Mouse (Mus musculus): ENCODE measurements around the gene Sidt1. TPM values are rescaled to one million over a fixed set of nuclear protein-coding genes. Genes with fewer than 3 reads are reported as not detected.

The Sidt1 gene
- polyA plus RNA-seq (2016; fragmentation: Nextera tagmentation; extraction: Ambion mirVana) = 0.37 and 0.45 TPM in 2 replicates

DNA sequence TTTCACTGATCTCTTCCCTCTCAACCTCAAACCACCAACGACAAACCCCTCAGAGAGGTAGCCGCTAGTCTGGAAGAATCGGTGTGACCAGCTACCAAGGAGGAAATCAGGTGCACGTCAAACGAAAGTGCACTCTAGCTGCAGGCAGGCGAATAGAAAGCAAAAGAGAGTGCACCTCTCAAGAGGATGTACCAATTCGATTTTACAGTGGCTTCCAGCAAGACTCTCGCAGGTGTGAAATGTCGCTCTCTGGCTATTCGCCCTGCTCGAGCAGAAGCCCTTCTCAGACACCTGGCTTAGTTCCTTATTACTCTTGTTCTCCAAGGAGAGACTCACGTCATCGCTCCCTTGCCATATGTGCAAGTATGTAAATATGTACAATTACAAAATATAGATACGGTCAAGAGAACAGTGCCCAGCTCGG lies at the start of gene Sidt1:
TSS of gene Sidt1 (minus strand) at position 336 of the 424 bp plus-strand sequence.
- Histone ChIP-seq H3K27me3 (peaks cover 28% of the 10 kb centered on the region), H3K4me1 (peaks cover 9% of the 10 kb centered on the region; the same call in 1 of the 2 replicates), H3K36me3 (no peaks in the 10 kb centered on the region), H3K9me3 (no peaks in the 10 kb centered on the region), H3K9ac (peak within 1 kb of the TSS; percentile 34), H3K27ac (no peak within 1 kb of the TSS), H3K4me3 (peak within 1 kb of the TSS; percentile 50), H3K4me2 (replicated peaks) (peak within 1 kb of the TSS; percentile 97)
- WGBS = 6% methylated on average over 15 of the region's 15 CpGs
- ATAC-seq (ENCODE audit: insufficient number of reproducible peaks, insufficient read depth, low FRiP score, low TSS enrichment) = no peak

DNA sequence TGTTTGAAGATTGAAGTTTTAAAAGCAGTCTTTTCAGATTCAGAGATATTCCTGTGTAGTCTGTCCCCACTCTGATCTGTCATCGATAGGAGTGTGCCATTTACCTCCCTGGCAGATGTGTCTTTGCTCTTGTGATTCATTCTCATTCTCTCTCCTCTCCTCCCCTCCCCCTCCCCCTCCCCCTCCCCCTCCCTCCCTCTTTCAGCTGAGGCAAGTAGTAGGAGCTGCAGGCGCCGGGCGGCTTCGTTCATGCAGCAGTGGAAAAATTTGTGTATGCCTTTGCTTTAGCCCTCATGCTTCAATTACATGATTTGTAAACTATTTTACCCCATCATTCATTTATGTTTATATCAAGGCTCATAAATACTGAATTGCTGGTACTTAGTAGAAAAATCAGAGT lies 48.6 kb upstream of the Sidt1 start:
- H3K9ac ChIP-seq = no peak overlapping the region
- 10% methylated on average over 5 of the region's 5 CpGs for WGBS
- H3K27me3 ChIP-seq = no peaks in the 10 kb centered on the region
- H3K4me2 ChIP-seq (replicated peaks) = no peak overlapping the region
- no peak overlapping the region for H3K4me3 ChIP-seq
- H3K9me3 ChIP-seq = no peaks in the 10 kb centered on the region
- H3K4me1 ChIP-seq = peaks cover 2% of the 10 kb centered on the region; the same call in 1 of the 2 replicates
- no peak overlapping the region for H3K27ac ChIP-seq
- H3K36me3 ChIP-seq = 0 out of 2 replicates have a peak, but pooled peaks cover 10% of the 10 kb centered on the region
- ATAC-seq (ENCODE audit: insufficient number of reproducible peaks, insufficient read depth, low FRiP score, low TSS enrichment) = no peak

DNA sequence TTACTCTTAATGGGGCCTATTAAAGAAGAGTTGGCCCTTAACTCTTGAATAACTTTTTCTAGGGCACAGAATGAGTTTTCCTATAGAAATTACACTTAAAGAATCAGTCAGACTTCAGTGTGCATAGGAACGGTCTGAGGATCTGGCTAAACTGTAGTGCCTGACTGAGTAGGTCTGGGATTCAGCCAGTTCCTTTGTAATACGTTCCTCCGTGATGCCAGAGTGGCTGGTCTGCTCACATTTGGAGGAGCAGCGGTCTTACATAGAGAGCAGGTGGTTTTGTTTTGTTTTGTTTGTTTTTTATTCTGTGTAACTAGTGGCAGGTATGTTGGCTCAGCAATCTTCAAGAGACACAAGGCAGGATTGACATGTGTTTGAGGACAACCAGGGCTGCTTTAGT lies 47.0 kb upstream of the Sidt1 start:
- peaks cover 2% of the 10 kb centered on the region; the same call in 1 of the 2 replicates for H3K4me1 ChIP-seq
- 52% methylated on average over 4 of the region's 4 CpGs for WGBS
- ATAC-seq (ENCODE audit: insufficient number of reproducible peaks, insufficient read depth, low FRiP score, low TSS enrichment) = no peak

DNA sequence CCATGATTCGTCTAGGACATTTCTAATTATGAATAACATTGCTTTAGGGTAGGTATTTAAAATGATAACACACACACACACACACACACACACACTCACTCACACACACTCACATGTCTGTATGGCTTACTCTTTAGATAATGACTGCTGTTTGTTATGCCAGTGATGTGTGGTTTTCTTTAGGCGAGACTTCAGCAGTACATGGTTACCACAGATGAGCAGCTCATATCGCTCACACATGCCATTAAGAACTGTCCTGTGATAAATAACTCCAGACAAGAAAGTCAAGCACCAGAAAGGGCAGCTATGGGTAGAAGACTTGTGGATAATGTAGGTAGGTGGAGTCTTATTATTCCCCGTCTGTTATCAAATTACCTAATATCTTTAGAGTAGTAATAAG lies 42.5 kb upstream of the Sidt1 start:
- Histone ChIP-seq H3K27me3 (no peaks in the 10 kb centered on the region), H3K27ac (no peak overlapping the region), H3K36me3 (0 out of 2 replicates have a peak, but pooled peaks cover 13% of the 10 kb centered on the region), H3K4me3 (no peak overlapping the region), H3K9me3 (no peaks in the 10 kb centered on the region), H3K9ac (no peak overlapping the region), H3K4me1 (no peaks in the 10 kb centered on the region), H3K4me2 (replicated peaks) (no peak overlapping the region)
- WGBS = 87% methylated on average over 4 of the region's 4 CpGs
- ATAC-seq (ENCODE audit: insufficient number of reproducible peaks, insufficient read depth, low FRiP score, low TSS enrichment) = no peak

More for the DNA sequence above, 47.0 kb upstream of the Sidt1 start:
- H3K27ac ChIP-seq = no peak overlapping the region
- H3K9ac ChIP-seq = no peak overlapping the region
- no peak overlapping the region for H3K4me3 ChIP-seq
- no peak overlapping the region for H3K4me2 ChIP-seq (replicated peaks)
- H3K9me3 ChIP-seq = no peaks in the 10 kb centered on the region
- 0 out of 2 replicates have a peak, but pooled peaks cover 10% of the 10 kb centered on the region for H3K36me3 ChIP-seq
- H3K27me3 ChIP-seq = no peaks in the 10 kb centered on the region

DNA sequence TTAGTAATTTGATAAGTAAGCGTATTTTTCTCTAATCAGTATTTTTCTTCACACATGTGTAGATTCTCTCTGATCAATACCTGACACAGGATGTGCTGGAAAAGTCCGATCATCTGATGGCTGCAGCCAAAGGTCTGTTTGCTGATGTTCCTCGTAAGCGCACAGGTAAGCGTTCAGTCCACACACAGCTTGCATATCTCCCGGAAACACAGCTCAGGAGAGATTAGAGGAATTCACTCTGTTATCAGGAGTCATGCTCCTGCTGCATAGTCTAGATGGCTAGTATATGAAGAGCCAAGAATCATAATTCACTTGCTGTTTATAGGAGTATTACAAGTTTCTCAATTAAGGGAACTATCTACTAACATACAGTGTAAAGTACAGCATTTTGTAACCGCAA lies 32.5 kb upstream of the Sidt1 start:
- Histone ChIP-seq H3K27me3 (no peaks in the 10 kb centered on the region), H3K27ac (no peak overlapping the region), H3K36me3 (peaks cover 31% of the 10 kb centered on the region), H3K4me3 (no peak overlapping the region), H3K9me3 (no peaks in the 10 kb centered on the region), H3K4me2 (replicated peaks) (no peak overlapping the region), H3K4me1 (no peaks in the 10 kb centered on the region), H3K9ac (no peak overlapping the region)
- 92% methylated on average over 7 of the region's 7 CpGs for whole genome bisulfite sequencing
- no peak for ATAC-seq (ENCODE audit: insufficient number of reproducible peaks, insufficient read depth, low FRiP score, low TSS enrichment)

DNA sequence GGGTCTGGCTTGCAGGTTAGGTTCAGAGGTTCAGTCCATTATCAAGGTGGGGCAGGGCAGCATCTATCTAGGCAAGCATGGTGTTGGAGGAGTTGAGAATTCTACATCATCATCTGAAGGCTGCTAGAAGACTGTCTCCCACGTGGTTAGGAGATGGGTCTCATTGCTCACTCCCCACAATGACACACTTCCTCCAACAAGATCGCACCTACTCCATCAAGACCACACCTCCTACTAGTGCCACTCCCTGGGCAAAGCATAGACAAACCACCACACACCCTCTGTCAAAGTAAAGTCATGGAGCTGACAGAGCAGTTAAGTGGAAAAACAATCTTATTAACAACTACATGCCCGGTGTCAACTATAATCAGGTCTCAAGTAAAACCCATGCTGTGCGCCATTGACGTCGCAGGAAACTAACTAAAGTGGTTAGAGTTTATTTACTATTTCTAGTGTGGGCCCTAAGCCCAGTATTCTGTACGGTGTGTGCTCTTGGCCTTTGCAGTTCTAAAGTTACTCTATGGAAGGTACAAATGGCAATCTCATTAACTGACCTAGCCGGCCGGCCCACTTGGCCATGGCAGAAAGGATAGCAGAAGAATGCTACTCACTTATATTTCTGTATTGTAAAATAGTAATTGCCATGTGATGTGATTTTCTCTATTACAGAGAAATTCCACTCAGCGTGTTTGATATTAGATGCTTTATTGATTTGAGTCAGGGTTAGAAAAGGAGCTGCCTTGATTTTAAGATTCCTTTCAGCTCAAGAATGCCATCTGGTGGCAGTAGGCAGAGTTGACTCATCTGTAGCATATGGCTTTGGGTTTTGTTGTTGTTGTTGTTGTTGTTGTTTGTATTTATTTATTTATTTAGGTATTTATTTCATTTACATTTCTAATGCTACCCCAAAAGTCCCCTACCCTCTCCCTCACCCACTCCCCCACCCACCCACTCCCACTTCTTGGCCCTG lies 29.2 kb upstream of the Sidt1 start:
- H3K4me3 ChIP-seq = no peak overlapping the region
- H3K36me3 ChIP-seq = peaks cover 21% of the 10 kb centered on the region
- H3K4me2 ChIP-seq (replicated peaks) = no peak overlapping the region
- no peaks in the 10 kb centered on the region for H3K27me3 ChIP-seq
- no peak overlapping the region for H3K9ac ChIP-seq
- no peaks in the 10 kb centered on the region for H3K4me1 ChIP-seq
- no peak for ATAC-seq (ENCODE audit: insufficient number of reproducible peaks, insufficient read depth, low FRiP score, low TSS enrichment)
- H3K9me3 ChIP-seq = no peaks in the 10 kb centered on the region
- WGBS = 85% methylated on average over 10 of the region's 10 CpGs
- no peak overlapping the region for H3K27ac ChIP-seq

DNA sequence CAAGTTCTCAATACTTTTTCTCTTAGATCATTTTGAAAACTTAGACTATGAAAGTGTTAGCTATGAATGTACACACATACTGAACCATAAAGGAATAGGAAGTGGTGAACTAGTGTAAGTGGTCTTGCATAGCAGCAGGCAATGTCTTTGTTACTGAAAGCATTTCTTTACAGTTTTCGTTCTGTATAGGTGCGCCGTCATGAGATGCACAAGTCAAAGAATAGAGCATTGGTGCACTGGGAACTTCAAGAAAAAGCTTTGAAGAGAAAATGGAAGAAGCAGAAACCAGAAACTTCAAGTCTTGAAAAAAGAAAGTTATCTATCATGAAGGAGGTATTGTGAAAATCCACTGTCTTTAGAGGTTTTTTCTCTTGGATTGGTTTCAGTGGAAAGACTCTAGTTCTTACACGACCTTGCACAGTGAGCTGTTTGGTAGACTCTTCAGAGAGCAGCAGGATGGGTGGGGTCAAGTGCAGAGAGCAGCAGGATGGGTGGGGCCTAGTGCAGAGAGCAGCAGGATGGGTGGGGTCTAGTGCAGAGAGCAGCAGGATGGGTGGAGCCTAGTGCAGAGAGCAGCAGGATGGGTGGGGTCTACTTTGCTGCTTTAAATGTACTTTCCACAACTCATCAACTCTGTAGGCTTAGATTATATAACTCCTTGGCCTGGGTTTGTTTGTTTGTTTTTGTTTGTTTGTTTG lies 24.7 kb upstream of the Sidt1 start:
- Histone ChIP-seq H3K9me3 (no peaks in the 10 kb centered on the region), H3K4me2 (replicated peaks) (no peak overlapping the region), H3K27me3 (no peaks in the 10 kb centered on the region), H3K27ac (no peak overlapping the region), H3K9ac (no peak overlapping the region), H3K36me3 (peaks cover 11% of the 10 kb centered on the region), H3K4me1 (no peaks in the 10 kb centered on the region), H3K4me3 (no peak overlapping the region)
- 75% methylated on average over 4 of the region's 4 CpGs for WGBS
- ATAC-seq (ENCODE audit: insufficient number of reproducible peaks, insufficient read depth, low FRiP score, low TSS enrichment) = no peak

DNA sequence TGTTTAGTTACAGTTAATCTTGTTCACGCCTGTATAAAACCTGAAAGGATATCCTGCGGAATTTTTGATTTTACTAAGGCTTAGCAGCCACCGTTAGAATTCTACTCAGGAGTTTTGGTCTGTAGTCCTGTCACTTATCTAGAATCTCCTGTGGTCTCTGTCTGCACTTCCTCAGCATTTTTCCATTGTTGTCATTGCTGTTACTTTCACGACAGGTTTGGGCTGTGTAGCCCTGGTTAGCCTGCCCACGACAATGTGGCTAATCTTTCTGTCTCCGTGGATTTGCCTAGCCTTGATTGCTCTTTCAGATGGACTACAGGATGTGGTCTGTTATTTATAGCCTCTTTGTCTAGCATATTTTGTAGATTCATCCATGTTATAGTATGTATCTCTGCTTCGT lies 23.3 kb upstream of the Sidt1 start:
- Histone ChIP-seq H3K9ac (no peak overlapping the region), H3K36me3 (peaks cover 6% of the 10 kb centered on the region), H3K4me1 (no peaks in the 10 kb centered on the region), H3K4me3 (no peak overlapping the region), H3K4me2 (replicated peaks) (no peak overlapping the region), H3K27ac (no peak overlapping the region), H3K9me3 (no peaks in the 10 kb centered on the region), H3K27me3 (no peaks in the 10 kb centered on the region)
- no peak for ATAC-seq (ENCODE audit: insufficient number of reproducible peaks, insufficient read depth, low FRiP score, low TSS enrichment)
- WGBS = 75% methylated on average over 7 of the region's 7 CpGs

DNA sequence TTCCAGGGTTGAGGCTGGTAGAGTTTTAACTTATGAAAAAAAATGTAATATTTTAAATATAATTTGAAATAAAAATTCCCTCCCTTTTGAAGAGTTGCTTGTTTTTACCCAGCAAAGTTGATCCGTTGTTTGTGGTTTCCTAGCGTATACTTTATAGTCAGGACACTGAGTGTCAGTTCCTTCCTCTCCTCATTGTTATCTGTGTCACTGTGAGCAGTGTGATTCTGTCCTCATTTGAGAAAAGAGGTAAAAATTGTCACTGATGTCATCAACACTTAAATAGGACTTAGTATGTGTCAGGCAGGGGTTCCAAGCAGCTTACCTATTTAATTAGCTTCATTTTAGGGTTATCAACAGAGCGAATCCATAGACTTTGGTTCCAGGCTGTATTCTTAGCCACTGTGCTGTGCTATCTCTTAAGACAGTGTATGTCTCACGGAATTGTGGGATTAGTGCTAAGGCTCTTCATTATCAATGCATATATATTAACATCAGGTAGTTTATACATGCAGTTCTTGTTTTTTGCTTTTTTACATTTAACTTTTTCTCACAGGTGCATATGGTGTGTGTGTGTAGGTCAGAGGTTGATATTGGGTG lies 16.9 kb upstream of the Sidt1 start:
- no peak overlapping the region for H3K27ac ChIP-seq
- no peak overlapping the region for H3K9ac ChIP-seq
- peaks cover 7% of the 10 kb centered on the region; the same call in 1 of the 2 replicates for H3K4me1 ChIP-seq
- no peak overlapping the region for H3K4me2 ChIP-seq (replicated peaks)
- no peak overlapping the region for H3K4me3 ChIP-seq
- H3K27me3 ChIP-seq = no peaks in the 10 kb centered on the region
- H3K36me3 ChIP-seq = no peaks in the 10 kb centered on the region
- no peaks in the 10 kb centered on the region for H3K9me3 ChIP-seq
- no peak for ATAC-seq (ENCODE audit: insufficient number of reproducible peaks, insufficient read depth, low FRiP score, low TSS enrichment)
- 91% methylated on average over 4 of the region's 4 CpGs for WGBS

DNA sequence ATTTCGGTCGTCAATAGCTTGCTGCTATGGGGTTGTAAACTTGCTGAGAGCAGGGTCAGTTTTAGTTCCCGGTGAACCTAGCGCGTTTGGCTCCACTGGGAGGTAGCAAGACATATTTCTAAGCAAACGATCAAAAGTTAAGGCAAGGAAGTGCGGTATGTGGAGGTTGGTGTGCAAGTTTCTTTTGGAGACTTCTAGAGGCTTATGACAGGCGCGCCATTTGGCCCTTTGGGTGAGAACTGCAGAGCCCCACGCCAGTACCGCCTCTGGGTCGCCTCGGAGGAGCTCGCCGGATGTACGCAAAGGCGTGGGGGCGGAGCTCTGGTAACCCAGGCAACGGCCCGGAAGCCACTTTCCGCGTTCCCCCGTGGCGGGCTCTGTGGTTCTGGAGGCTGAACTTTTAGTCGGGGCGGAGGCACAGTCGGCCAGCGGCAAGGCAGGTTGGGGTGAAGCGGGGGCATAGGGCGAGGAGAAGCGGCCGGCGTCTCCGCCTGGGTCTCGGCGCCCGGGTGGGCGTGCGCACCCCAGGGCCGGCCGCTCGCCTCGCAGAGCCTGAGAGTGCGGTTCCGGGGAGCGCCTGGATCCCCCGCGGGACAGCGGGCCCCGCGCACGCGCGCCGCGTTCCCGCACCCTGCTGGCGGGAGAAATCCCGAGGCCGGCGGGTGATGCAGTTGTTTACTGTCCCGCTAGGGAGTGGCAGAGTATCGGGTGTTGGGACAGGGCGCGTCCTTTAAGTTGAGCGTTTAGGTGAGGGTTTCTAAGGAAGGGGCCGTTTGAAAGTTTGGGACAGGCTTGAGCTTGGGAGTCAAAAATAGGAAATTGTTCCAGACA lies 14.3 kb upstream of the Sidt1 start, which contains the start of gene Spice1:
TSS of gene Spice1 (plus strand) at position 51 of the 831 bp plus-strand sequence.
- no peaks in the 10 kb centered on the region for H3K27me3 ChIP-seq
- no peaks in the 10 kb centered on the region for H3K36me3 ChIP-seq
- peak within 1 kb of the TSS; percentile 65 for H3K4me3 ChIP-seq
- peak within 1 kb of the TSS; percentile 70 for H3K4me2 ChIP-seq (replicated peaks)
- no peaks in the 10 kb centered on the region for H3K9me3 ChIP-seq
- peak within 1 kb of the TSS; percentile 63 for H3K9ac ChIP-seq
- under 1% methylated on average over 67 of the region's 67 CpGs for WGBS
- peak within 1 kb of the TSS; percentile 92 for H3K27ac ChIP-seq
- peak; percentile 98 for ATAC-seq (ENCODE audit: insufficient number of reproducible peaks, insufficient read depth, low FRiP score, low TSS enrichment)
- peaks cover 7% of the 10 kb centered on the region; the same call in 1 of the 2 replicates for H3K4me1 ChIP-seq

DNA sequence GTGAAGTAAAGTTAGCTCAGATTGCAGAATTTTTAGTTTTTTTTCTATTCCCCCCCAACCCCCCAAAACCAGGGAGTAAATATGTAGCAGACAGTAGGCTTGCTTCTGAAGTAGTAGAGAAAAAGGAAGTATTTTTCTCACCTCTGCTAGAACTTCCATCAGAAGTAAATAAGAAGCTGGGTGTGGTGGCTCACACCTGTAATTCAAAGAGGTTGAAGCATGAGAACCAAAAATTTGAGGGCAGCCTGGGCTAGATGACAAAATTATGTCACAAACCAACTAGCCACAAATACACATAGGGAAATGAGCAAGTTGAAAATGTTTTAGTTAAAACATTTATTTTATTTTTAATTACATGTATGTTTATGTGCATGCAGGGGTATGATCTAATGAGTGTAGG lies 4.5 kb upstream of the Sidt1 start:
- no peak overlapping the region for H3K4me2 ChIP-seq (replicated peaks)
- no peak overlapping the region for H3K9ac ChIP-seq
- ATAC-seq (ENCODE audit: insufficient number of reproducible peaks, insufficient read depth, low FRiP score, low TSS enrichment) = no peak
- H3K4me3 ChIP-seq = no peak overlapping the region
- no peaks in the 10 kb centered on the region for H3K9me3 ChIP-seq
- no peak overlapping the region for H3K27ac ChIP-seq
- H3K36me3 ChIP-seq = no peaks in the 10 kb centered on the region
- H3K4me1 ChIP-seq = peaks cover 7% of the 10 kb centered on the region; the same call in 1 of the 2 replicates
- H3K27me3 ChIP-seq = peaks cover 12% of the 10 kb centered on the region
